Mouse (Mus musculus) layer of hippocampus, adult 8-10 months (tissue): ENCODE results near the gene Ociad1. TPM values are rescaled to one million over a fixed set of nuclear protein-coding genes. Genes with fewer than 3 reads are reported as not detected.

Experiments
- total RNA-seq, 4 experiments: library from RNA; stranded (reverse); gene quantifications; 2 replicates each; pipeline ENCODE4 v1.2.4; 2022

The Ociad1 gene
- total RNA-seq, 4 experiments from 2014 or later = 428 to 516 (median 473) TPM

Other genes starting within 250 kb of the Ociad1 start
- 10 to 100 TPM; 72.2 to 96.1 (median 73.9) TPM for gene Fryl, start 36.2 kb upstream of the Ociad1 start, total RNA-seq
- 100 to 1,000 TPM; 119 to 124 (median 122) TPM for gene Ociad2, start 48.2 kb downstream of the Ociad1 start, total RNA-seq
- gene Cwh43, start 113.3 kb downstream of the Ociad1 start, total RNA-seq = 1 to 10 TPM; 1.2 to 2.3 (median 1.3) TPM
- 100 to 1,000 TPM; 118 to 135 (median 124) TPM for gene Dcun1d4, start 188.2 kb downstream of the Ociad1 start, total RNA-seq